Mouse (Mus musculus): ENCODE results near the gene Grifin.

Grifin gene

GRCm38 (mm10) chr5:140564896-140565295 lies at the start of gene Grifin:
Gene Grifin, minus strand, starts transcription at chr5:140565071.
- no peak for DNase-seq

GRCm38 (mm10) chr5:140614141-140614540 lies 49.3 kb upstream of the Grifin start:
- no peak for DNase-seq

- no peak for DNase-seq
Measured at GRCm38 (mm10) chr5:140612191-140612590, 47.3 kb upstream of the Grifin start.

- DNase-seq: no peak
Measured at GRCm38 (mm10) chr5:140611611-140612185, 46.8 kb upstream of the Grifin start.

- DNase-seq: peak; percentile 34
Measured at GRCm38 (mm10) chr5:140611021-140611583, 46.2 kb upstream of the Grifin start.

- DNase-seq: no peak
Measured at GRCm38 (mm10) chr5:140610273-140611011, 45.6 kb upstream of the Grifin start.

- no peak for DNase-seq
Measured at GRCm38 (mm10) chr5:140609511-140610272, 44.8 kb upstream of the Grifin start.

GRCm38 (mm10) chr5:140608634-140609015 lies 43.8 kb upstream of the Grifin start:
- DNase-seq: no peak

GRCm38 (mm10) chr5:140607836-140608633 lies 43.2 kb upstream of the Grifin start:
- no peak for DNase-seq

- peak; percentile 36 for DNase-seq
Measured at GRCm38 (mm10) chr5:140607001-140607835, 42.3 kb upstream of the Grifin start, which contains the start of gene Lfng. Gene Lfng, plus strand, starts transcription at chr5:140607320.

GRCm38 (mm10) chr5:140606386-140606785 lies 41.5 kb upstream of the Grifin start:
- DNase-seq: no peak

GRCm38 (mm10) chr5:140605228-140605627 lies 40.4 kb upstream of the Grifin start:
- DNase-seq: no peak

GRCm38 (mm10) chr5:140604386-140604785 lies 39.5 kb upstream of the Grifin start:
- DNase-seq: no peak

- no peak for DNase-seq
Measured at GRCm38 (mm10) chr5:140602540-140602939, 37.7 kb upstream of the Grifin start.

GRCm38 (mm10) chr5:140601712-140602111 lies 36.8 kb upstream of the Grifin start:
- DNase-seq: no peak

- no peak for DNase-seq
Measured at GRCm38 (mm10) chr5:140599939-140600338, 35.1 kb upstream of the Grifin start.

- no peak for DNase-seq
Measured at GRCm38 (mm10) chr5:140597787-140598186, 32.9 kb upstream of the Grifin start.

GRCm38 (mm10) chr5:140596927-140597588 lies 32.2 kb upstream of the Grifin start:
- DNase-seq: no peak

- DNase-seq: no peak
Measured at GRCm38 (mm10) chr5:140596426-140596825, 31.6 kb upstream of the Grifin start.

GRCm38 (mm10) chr5:140594846-140595245 lies 30.0 kb upstream of the Grifin start:
- no peak for DNase-seq
